Mouse (Mus musculus): ENCODE data around the gene Fam83d.

GRCm38 (mm10) chr2:158733914-158734313, 34.0 kb upstream of the Fam83d start:
- TF ChIP-seq CTCF (IDR thresholded peaks at IDR 0.05; ENCODE audit: extremely low read depth, insufficient read depth, low read length): no peak
- no peak for TF ChIP-seq POLR2A (IDR thresholded peaks at IDR 0.05; ENCODE audit: extremely low read depth, insufficient read depth, low read length)

Data from cortical plate, adult 2 months (tissue).